Comparison of ENCODE assay signal across 15 mouse cellular contexts in genomic region chr7:130335440-130336051, GRCm38 (mm10).
DNase-seq lines count a peak whose midpoint lies in the region; ATAC-seq lines count a peak whose summit lies in the region.
"Had no signal": no experiment of that assay in that cellular context is flagged by ENCODE, and none has a peak within 500 bp of the region (broad histone marks: within the 10 kb centered on the region; RNA-seq: fewer than 3 reads in every experiment).

No protein-coding gene starts in this region.

- no peaks in the 10 kb centered on the region for H3K9me3 ChIP-seq in midbrain, embryonic 10.5 days (replicated peaks)
- H3K9me3 ChIP-seq in midbrain, embryonic 14.5 days (ENCODE audit: control insufficient read depth, low read length), result no peaks in the 10 kb centered on the region
- no peaks in the 10 kb centered on the region for H3K9me3 ChIP-seq in intestine, embryonic 16.5 days (ENCODE audit: control insufficient read depth, low read length)
- H3K9me3 ChIP-seq: forebrain, embryonic 15.5 days; midbrain, embryonic 13.5 days had no signal

- no peak overlapping the region for H3K4me2 ChIP-seq in midbrain, embryonic 14.5 days (ENCODE audit: low read length)
- H3K4me2 ChIP-seq in intestine, embryonic 16.5 days (ENCODE audit: low read depth, low read length), result 0 out of 2 replicates have a peak overlapping the region, but pooled peaks have one; percentile 2
- H3K4me2 ChIP-seq: forebrain, embryonic 15.5 days; midbrain, embryonic 13.5 days had no signal

- WGBS in midbrain, embryonic 10.5 days, result 63% methylated on average over 4 of the region's 4 CpGs
- WGBS in midbrain, embryonic 14.5 days, result 57% methylated on average over 4 of the region's 4 CpGs
- 28% methylated on average over 4 of the region's 4 CpGs for WGBS in intestine, embryonic 16.5 days

- H3K27ac ChIP-seq in midbrain, embryonic 10.5 days (replicated peaks), result peak overlapping the region; percentile 55
- H3K27ac ChIP-seq in midbrain, embryonic 14.5 days (replicated peaks; ENCODE audit: low read depth, low read length), result no peak overlapping the region
- H3K27ac ChIP-seq in intestine, embryonic 16.5 days (ENCODE audit: low read length), result no peak overlapping the region
- H3K27ac ChIP-seq: forebrain, embryonic 15.5 days; midbrain, embryonic 13.5 days had no signal

- H3K36me3 ChIP-seq in midbrain, embryonic 10.5 days, result no peaks in the 10 kb centered on the region
- H3K36me3 ChIP-seq in midbrain, embryonic 14.5 days (ENCODE audit: control insufficient read depth, insufficient read depth, low read length), result no peaks in the 10 kb centered on the region
- H3K36me3 ChIP-seq in intestine, embryonic 16.5 days (ENCODE audit: control insufficient read depth, insufficient read depth, low read length), result no peaks in the 10 kb centered on the region
- H3K36me3 ChIP-seq: forebrain, embryonic 15.5 days; G1E; midbrain, embryonic 13.5 days had no signal

- no peak overlapping the region for H3K4me3 ChIP-seq in midbrain, embryonic 10.5 days
- no peak overlapping the region for H3K4me3 ChIP-seq in midbrain, embryonic 14.5 days (replicated peaks; ENCODE audit: low read depth, low read length)
- H3K4me3 ChIP-seq in intestine, embryonic 16.5 days (ENCODE audit: low read length), result no peak overlapping the region
- H3K4me3 ChIP-seq: forebrain, embryonic 15.5 days; midbrain, embryonic 13.5 days had no signal

- no peak for DNase-seq in midbrain, embryonic 10.5 days (ENCODE audit: low spot score)
- DNase-seq in midbrain, embryonic 14.5 days, result no peak
- peak; percentile 42 for DNase-seq in kidney, postnatal 10 days
- DNase-seq in cerebellum, adult 18-20 months, result no peak
- DNase-seq in gastrocnemius, postnatal 4 days (ENCODE audit: low spot score in 2 of 2), result no peak
- no peak for DNase-seq in right cerebral cortex, postnatal 10 days (ENCODE audit: low spot score in 2 of 2)
- DNase-seq: adrenal gland, postnatal 25 days; layer of hippocampus, adult 9-11 months; lung, postnatal 14 days; thymus, postnatal 4 days had no signal

- no peak overlapping the region for H3K9ac ChIP-seq in midbrain, embryonic 14.5 days (replicated peaks; ENCODE audit: low read length)
- H3K9ac ChIP-seq in intestine, embryonic 16.5 days (ENCODE audit: low read depth, low read length), result no peak overlapping the region
- H3K9ac ChIP-seq: forebrain, embryonic 15.5 days; midbrain, embryonic 13.5 days had no signal

- ATAC-seq in midbrain, embryonic 14.5 days (ENCODE audit: low FRiP score, low TSS enrichment), result no peak
- peak; percentile 94 for ATAC-seq in intestine, embryonic 16.5 days
- ATAC-seq: forebrain, embryonic 15.5 days; hindbrain, embryonic 16.5 days; midbrain, embryonic 13.5 days had no signal

- peaks cover 12% of the 10 kb centered on the region for H3K4me1 ChIP-seq in midbrain, embryonic 10.5 days
- H3K4me1 ChIP-seq in midbrain, embryonic 14.5 days (ENCODE audit: control insufficient read depth, insufficient read depth, low read length), result no peaks in the 10 kb centered on the region
- H3K4me1 ChIP-seq in intestine, embryonic 16.5 days (ENCODE audit: control insufficient read depth, insufficient read depth, low read length), result peaks cover 5% of the 10 kb centered on the region

- peaks cover 19% of the 10 kb centered on the region for H3K27me3 ChIP-seq in midbrain, embryonic 10.5 days (ENCODE audit: low read depth, poor library complexity, severe bottlenecking)
- H3K27me3 ChIP-seq in midbrain, embryonic 14.5 days (ENCODE audit: control insufficient read depth, insufficient read depth, low read length), result no peaks in the 10 kb centered on the region; the same call in 1 of the 2 replicates
- H3K27me3 ChIP-seq in intestine, embryonic 16.5 days (replicated peaks; ENCODE audit: control insufficient read depth, insufficient read depth, low read length), result no peaks in the 10 kb centered on the region
- H3K27me3 ChIP-seq: forebrain, embryonic 15.5 days had no signal
